Mouse (Mus musculus) neural tube, embryonic 14.5 days (tissue): ENCODE measurements around the gene Bcat2. TPM values are rescaled to one million over a fixed set of nuclear protein-coding genes. Genes with fewer than 3 reads are reported as not detected.

ENCODE experiments used
- ATAC-seq: fragments of 200-750 bp; cut with Nextera tagmentation; 2 replicates; pipeline ENCODE4 v1.8.0; 2017; ENCODE audit warnings: low read depth, mild to moderate bottlenecking, moderate TSS enrichment, moderate library complexity
- H3K27ac ChIP-seq: fragments of 300-500 bp; sonication (generic); 2 replicates; pipeline ENCODE4 v1.5.1; 2014; ENCODE audit warnings: low read depth, mild to moderate bottlenecking, control low read depth, low read length, moderate library complexity, mixed read lengths
- H3K27me3 ChIP-seq: fragments of 300-500 bp; sonication (generic); 2 replicates; pipeline ENCODE4 v1.6.1; 2014; ENCODE audit warnings: low read length; ENCODE audit not compliant: control insufficient read depth, insufficient read depth
- H3K36me3 ChIP-seq: fragments of 300-500 bp; sonication (generic); 2 replicates; pipeline ENCODE4 v1.6.1; 2014; ENCODE audit warnings: low read length, mixed read lengths; ENCODE audit not compliant: control insufficient read depth, insufficient read depth
- H3K4me1 ChIP-seq: fragments of 300-500 bp; sonication (generic); 2 replicates; pipeline ENCODE4 v1.6.1; 2014; ENCODE audit warnings: low read length; ENCODE audit not compliant: control insufficient read depth, insufficient read depth
- H3K4me2 ChIP-seq: fragments of 300-500 bp; sonication (generic); 2 replicates; pipeline ENCODE4 v1.6.1; 2014; ENCODE audit warnings: mild to moderate bottlenecking, low read depth, low read length, control low read depth
- H3K4me3 ChIP-seq: fragments of 300-500 bp; sonication (generic); 2 replicates; pipeline ENCODE4 v1.5.1; 2014; ENCODE audit warnings: low read depth, low read length, control low read depth, mixed read lengths
- H3K9ac ChIP-seq: fragments of 300-500 bp; sonication (generic); replicated peaks from 2 replicates; pipeline ENCODE4 v1.6.1; 2014; ENCODE audit warnings: low read depth, mild to moderate bottlenecking, control low read depth, low read length, mixed read lengths
- H3K9me3 ChIP-seq: fragments of 300-500 bp; sonication (generic); 2 replicates; pipeline ENCODE4 v1.6.1; 2016; ENCODE audit warnings: low read length; ENCODE audit not compliant: control insufficient read depth
- WGBS: fragments of 180-500 bp; shearing (Covaris S2); extraction: QIAGEN DNeasy Blood & Tissue Kit; methylation state at CpG from one replicate; pipeline ENCODE4 v1.1.7; 2014; 5-methylcytosine and 5-hydroxymethylcytosine counted together
- polyA plus RNA-seq: library from polyadenylated mRNA; unstranded; fragments of >200 nt; fragmentation: Nextera tagmentation; extraction: Ambion mirVana; gene quantifications from 2 replicates; pipeline ENCODE4 v1.2.1, GENCODE M21; 2014

Gene Bcat2
- polyA plus RNA-seq, 1 experiment from 2014 or later = 15.8 TPM

- H3K4me2 ChIP-seq = peak overlapping the region; percentile 50; the same call in 1 of the 2 replicates
- H3K27me3 ChIP-seq = no peaks in the 10 kb centered on the region
- 95% methylated on average over 6 of the region's 6 CpGs for WGBS
- H3K4me3 ChIP-seq = no peak overlapping the region
- H3K4me1 ChIP-seq = peaks cover 8% of the 10 kb centered on the region
- no peaks in the 10 kb centered on the region; the same call in 1 of the 2 replicates for H3K9me3 ChIP-seq
- H3K9ac ChIP-seq = no peak overlapping the region
- no peaks in the 10 kb centered on the region; the same call in 1 of the 2 replicates for H3K36me3 ChIP-seq
- no peak for ATAC-seq
- no peak overlapping the region for H3K27ac ChIP-seq
Measured at GRCm38 (mm10) chr7:45637710-45638109, 67.8 kb downstream of the Bcat2 start.

- 21% methylated on average over 29 of the region's 29 CpGs for WGBS
- no peak overlapping the region for H3K27ac ChIP-seq
Measured at GRCm38 (mm10) chr7:45638623-45639401, 68.9 kb downstream of the Bcat2 start.

More at GRCm38 (mm10) chr7:45638623-45639401, 68.9 kb downstream of the Bcat2 start:
- Histone ChIP-seq H3K4me2 (peak overlapping the region; percentile 50), H3K27me3 (no peaks in the 10 kb centered on the region), H3K9me3 (no peaks in the 10 kb centered on the region; the same call in 1 of the 2 replicates), H3K36me3 (no peaks in the 10 kb centered on the region; the same call in 1 of the 2 replicates), H3K4me3 (peak overlapping the region; percentile 19), H3K9ac (no peak overlapping the region), H3K4me1 (peaks cover 12% of the 10 kb centered on the region)
- ATAC-seq = peak; percentile 88

Other genes starting within 250 kb of the Bcat2 start
- 9.1 and 10.9 TPM in 2 replicates for gene Trpm4, start 236.4 kb upstream of the Bcat2 start, polyA plus RNA-seq
- 0.13 and 0.52 TPM in 2 replicates for gene Hrc, start 234.9 kb upstream of the Bcat2 start, polyA plus RNA-seq
- 28.4 and 30.4 TPM in 2 replicates for gene Ppfia3, start 203.1 kb upstream of the Bcat2 start, polyA plus RNA-seq
- 24.9 and 49.4 TPM in 2 replicates for gene Lin7b, start 199.6 kb upstream of the Bcat2 start, polyA plus RNA-seq
- 76.1 and 93.7 TPM in 2 replicates for gene Snrnp70, start 174.4 kb upstream of the Bcat2 start, polyA plus RNA-seq
- gene Kcna7, start 164.5 kb upstream of the Bcat2 start, polyA plus RNA-seq = not detected in 2 replicates
- gene Ntf5, start 156.5 kb upstream of the Bcat2 start, polyA plus RNA-seq = not detected in 2 replicates
- gene Lhb, start 149.3 kb upstream of the Bcat2 start, polyA plus RNA-seq = not detected in 2 replicates
- 18.1 and 19.9 TPM in 2 replicates for gene Gys1, start 135.3 kb upstream of the Bcat2 start, polyA plus RNA-seq
- 86.8 and 95.3 TPM in 2 replicates for gene Ruvbl2, start 132.1 kb upstream of the Bcat2 start, polyA plus RNA-seq
- 5,062 and 5,088 TPM in 2 replicates for gene Ftl1, start 110.3 kb upstream of the Bcat2 start, polyA plus RNA-seq
- 107 and 215 TPM in 2 replicates for gene Bax, start 103.3 kb upstream of the Bcat2 start, polyA plus RNA-seq
- gene Tulp2, start 88.3 kb upstream of the Bcat2 start, polyA plus RNA-seq = 0.17 and 0.31 TPM in 2 replicates
- not detected in 2 replicates for gene Gm45808, start 83.3 kb upstream of the Bcat2 start, polyA plus RNA-seq
- 4.0 and 4.6 TPM in 2 replicates for gene Dhdh, start 81.3 kb upstream of the Bcat2 start, polyA plus RNA-seq
- 115 and 134 TPM in 2 replicates for gene Nucb1, start 59.7 kb upstream of the Bcat2 start, polyA plus RNA-seq
- 14.0 and 14.2 TPM in 2 replicates for gene Ppp1r15a, start 43.9 kb upstream of the Bcat2 start, polyA plus RNA-seq
- 0.54 and 3.2 TPM in 2 replicates for gene Plekha4, start 43.8 kb upstream of the Bcat2 start, polyA plus RNA-seq
- gene Hsd17b14, start 15.3 kb upstream of the Bcat2 start, polyA plus RNA-seq = 0.40 and 0.60 TPM in 2 replicates
- not detected in 2 replicates for gene Fgf21, start 45.3 kb downstream of the Bcat2 start, polyA plus RNA-seq
- gene Fut1, start 47.1 kb downstream of the Bcat2 start, polyA plus RNA-seq = not detected in 2 replicates
- gene Izumo1, start 51.7 kb downstream of the Bcat2 start, polyA plus RNA-seq = not detected in 2 replicates
- 12.8 and 14.2 TPM in 2 replicates for gene Rasip1, start 57.3 kb downstream of the Bcat2 start, polyA plus RNA-seq
- gene Mamstr, start 69.8 kb downstream of the Bcat2 start, polyA plus RNA-seq = 2.6 and 3.0 TPM in 2 replicates
- 0.15 and 0.51 TPM in 2 replicates for gene Fut2, start 96.2 kb downstream of the Bcat2 start, polyA plus RNA-seq
- 1.8 TPM in 1 of 2 replicates, not detected in the other for gene Ntn5, start 113.9 kb downstream of the Bcat2 start, polyA plus RNA-seq
- 0.13 and 0.54 TPM in 2 replicates for gene Sec1, start 124.2 kb downstream of the Bcat2 start, polyA plus RNA-seq
- gene Car11, start 129.7 kb downstream of the Bcat2 start, polyA plus RNA-seq = 31.9 and 32.8 TPM in 2 replicates
- gene Dbp, start 134.9 kb downstream of the Bcat2 start, polyA plus RNA-seq = 2.5 and 2.6 TPM in 2 replicates
- 603 and 609 TPM in 2 replicates for gene Rpl18, start 145.3 kb downstream of the Bcat2 start, polyA plus RNA-seq
- 15.6 and 19.1 TPM in 2 replicates for gene Sphk2, start 147.8 kb downstream of the Bcat2 start, polyA plus RNA-seq
- 0.17 and 0.24 TPM in 2 replicates for gene Fam83e, start 151.1 kb downstream of the Bcat2 start, polyA plus RNA-seq
- gene Spaca4, start 155.7 kb downstream of the Bcat2 start, polyA plus RNA-seq = not detected in 2 replicates
- gene Lmtk3, start 213.6 kb downstream of the Bcat2 start, polyA plus RNA-seq = 21.2 and 32.3 TPM in 2 replicates
- 6.8 and 9.7 TPM in 2 replicates for gene Sult2b1, start 214.5 kb downstream of the Bcat2 start, polyA plus RNA-seq
- 223 and 266 TPM in 2 replicates for gene Cyth2, start 244.4 kb downstream of the Bcat2 start, polyA plus RNA-seq